Mouse (Mus musculus) kidney, adult 2 months (tissue): ENCODE results near the gene Dab1.

Experiments
- CTCF ChIP-seq: fragments of 200-500 bp; conservative IDR thresholded peaks from 2 replicates; pipeline ENCODE4 v1.5.1; 2011; ENCODE audit warnings: low read depth, mild to moderate bottlenecking, control low read depth, low read length, moderate library complexity, mixed read lengths; ENCODE audit not compliant: insufficient read depth, insufficient read length
- POLR2A ChIP-seq: fragments of 200-500 bp; IDR thresholded peaks from one replicate; pipeline ENCODE4 v1.6.1; 2011; ENCODE audit warnings: low read depth, low read length, control low read depth

- TF ChIP-seq CTCF (no peak), POLR2A (no peak)
These were observed 839.6 kb downstream of the Dab1 start for GRCm38 (mm10) chr4:104458726-104459125.
